Mouse (Mus musculus) right cerebral cortex, postnatal 14 days (tissue): Measurements from ENCODE around the gene Olfr622.

Source experiments
- DNase-seq: peaks from one replicate; pipeline ENCODE4 v3.0.0; 2022

Olfr622 gene

DNA sequence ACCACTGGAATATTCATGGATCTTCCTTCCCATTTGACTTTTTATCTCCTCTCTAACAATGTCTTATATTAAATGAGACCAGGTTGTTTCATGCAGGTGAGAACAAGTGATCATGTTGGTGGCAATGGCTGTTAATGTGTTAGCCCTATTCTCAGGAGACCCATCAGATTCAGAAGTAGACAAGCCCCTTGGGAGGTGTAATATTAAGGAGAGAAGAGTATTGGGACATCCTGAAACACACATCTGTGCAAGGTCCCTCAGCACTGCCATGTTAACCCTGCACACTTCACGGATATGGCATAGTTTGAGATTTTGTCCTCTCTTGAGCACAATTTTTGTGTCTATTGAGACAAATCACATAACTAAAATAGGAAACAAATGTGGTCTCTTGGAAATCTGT lies at the start of gene Olfr622:
TSS of gene Olfr622 (minus strand) at position 101 of the 400 bp plus-strand sequence.
- DNase-seq = no peak

DNA sequence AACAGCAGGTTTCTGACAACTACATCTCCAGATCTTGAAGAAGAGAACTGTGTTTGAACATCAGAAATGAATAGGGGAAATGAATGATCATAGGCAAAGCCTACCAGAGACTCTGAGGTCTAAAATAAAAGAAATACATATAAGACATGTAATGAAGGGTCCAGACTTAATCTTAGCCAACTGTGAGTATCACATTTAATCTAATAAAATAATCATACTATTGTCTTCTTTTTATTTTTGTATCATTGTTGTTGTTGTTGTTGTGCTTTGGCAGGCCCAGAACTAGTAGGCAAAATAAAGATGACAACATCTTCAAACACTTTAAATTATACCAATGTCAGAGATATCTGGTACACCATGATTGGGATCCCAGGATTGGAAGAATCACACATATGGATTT lies 39.9 kb upstream of the Olfr622 start, which contains the start of gene Olfr625-ps1:
TSS of gene Olfr625-ps1 (plus strand) at position 301 of the 400 bp plus-strand sequence.
- no peak for DNase-seq

DNA sequence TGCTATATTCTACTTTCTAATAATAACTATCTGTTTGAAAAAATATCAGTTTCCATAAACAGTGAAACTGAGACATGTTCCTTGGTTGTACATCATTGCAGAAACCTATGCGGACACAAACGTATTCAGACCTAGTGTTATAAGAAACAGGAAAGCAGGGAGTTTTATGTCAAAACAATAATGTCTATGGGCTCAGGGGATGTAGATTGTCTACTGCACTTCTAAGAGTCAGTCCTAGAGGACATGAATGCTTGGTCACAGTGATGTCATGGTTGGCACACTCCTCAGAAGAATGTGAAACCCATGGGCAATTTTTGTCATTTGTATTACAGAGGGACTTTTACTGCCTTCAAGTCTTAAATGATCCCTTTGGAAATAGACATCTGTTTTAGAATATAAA lies 28.6 kb upstream of the Olfr622 start, which contains the start of gene Olfr624:
TSS of gene Olfr624 (minus strand) at position 101 of the 400 bp plus-strand sequence.
- no peak for DNase-seq

DNA sequence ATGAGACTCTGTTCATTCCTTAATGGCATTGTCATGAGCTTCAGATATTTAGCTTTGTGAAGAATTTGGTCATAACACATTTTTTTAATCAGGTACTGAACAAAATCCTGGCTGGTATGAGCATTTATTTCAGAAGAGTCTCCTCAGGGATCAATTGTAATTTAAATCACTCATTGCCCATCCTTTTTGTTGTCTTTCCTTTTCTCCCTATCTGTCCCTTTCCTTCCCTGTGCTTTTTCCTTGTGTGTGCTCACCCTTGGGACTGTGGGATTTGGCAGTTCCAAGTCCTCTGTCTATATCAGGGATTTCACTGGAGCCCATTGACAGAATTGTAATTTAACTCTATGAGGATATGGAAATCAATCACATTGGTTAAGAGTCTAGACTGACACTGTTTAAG lies 21.1 kb upstream of the Olfr622 start, which contains the start of gene Olfr623:
TSS of gene Olfr623 (minus strand) at position 101 of the 400 bp plus-strand sequence.
- no peak for DNase-seq

DNA sequence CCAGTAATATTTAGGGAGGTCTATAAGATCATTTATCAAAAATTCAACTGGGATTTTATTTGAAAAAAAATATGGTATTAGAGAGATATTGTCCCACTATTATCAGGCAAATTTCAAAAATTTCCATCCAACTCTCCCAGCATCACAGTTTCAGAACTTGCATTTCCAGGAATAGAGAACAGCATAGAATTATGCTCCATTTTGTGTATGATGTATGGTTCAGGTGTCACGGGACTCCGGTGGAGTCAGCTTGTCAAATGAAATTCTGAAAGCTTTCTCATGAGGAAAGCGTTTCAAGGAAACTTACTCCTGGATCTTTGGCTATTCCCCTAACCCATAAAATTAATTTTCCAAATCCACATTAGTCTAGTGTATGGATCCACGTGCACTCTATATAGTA lies 1.6 kb upstream of the Olfr622 start:
- no peak for DNase-seq

DNA sequence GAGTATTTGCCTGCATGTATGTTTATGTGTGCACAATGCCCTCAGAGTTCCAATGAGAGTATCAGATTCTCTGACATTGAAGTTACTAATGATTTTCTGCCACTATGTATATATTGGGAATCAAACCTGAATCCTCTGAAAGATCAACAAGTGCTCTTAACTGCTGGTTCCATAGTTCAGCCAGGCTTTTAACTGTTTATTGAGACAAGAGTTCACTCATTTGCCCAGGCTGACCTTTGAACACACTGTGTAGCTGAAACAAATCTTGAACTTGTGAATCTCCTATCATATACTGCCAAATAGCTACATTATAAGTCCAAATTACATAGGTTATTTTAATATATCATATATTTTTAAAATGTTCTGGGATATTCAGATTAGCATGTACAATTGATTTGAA lies 5.7 kb downstream of the Olfr622 start:
- DNase-seq = no peak

DNA sequence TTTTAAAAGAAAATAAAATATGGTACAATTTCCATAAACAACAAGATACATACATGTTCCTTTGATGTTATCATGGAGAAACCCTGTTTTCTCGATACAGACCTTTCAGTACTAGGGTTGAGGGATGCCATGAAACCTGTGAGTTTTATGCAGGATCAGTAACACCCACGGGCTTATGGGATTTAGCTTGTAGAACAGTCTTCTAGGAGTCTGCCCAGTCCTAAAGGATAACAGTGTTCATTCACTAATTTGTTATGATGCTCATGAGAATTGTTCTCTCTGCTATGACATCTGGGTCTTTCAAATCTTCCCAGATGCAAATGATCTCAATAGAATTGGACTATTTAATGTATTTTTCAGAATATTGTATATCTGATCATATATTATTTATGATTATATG lies 30.1 kb downstream of the Olfr622 start, which contains the start of gene Olfr620:
TSS of gene Olfr620 (minus strand) at position 101 of the 400 bp plus-strand sequence.
- DNase-seq = no peak

DNA sequence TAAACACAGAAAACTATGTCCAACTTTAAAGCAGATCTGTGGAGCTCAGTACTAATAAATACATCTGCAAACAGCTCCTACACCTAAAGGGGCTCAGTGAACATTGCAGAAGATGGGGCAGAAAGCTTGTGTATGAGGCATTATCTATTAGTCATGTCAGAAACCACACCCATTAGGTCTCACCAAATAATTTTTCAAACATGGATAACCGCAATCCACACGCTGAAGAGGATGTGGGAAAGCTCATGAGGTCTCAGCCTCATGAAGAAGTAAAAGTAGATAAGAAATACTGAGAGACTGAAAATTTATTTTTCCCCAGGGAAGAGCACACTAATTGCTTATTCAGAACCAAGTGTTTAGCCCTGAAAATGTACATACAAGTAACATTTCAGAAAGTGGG lies 35.1 kb downstream of the Olfr622 start:
- DNase-seq = no peak

DNA sequence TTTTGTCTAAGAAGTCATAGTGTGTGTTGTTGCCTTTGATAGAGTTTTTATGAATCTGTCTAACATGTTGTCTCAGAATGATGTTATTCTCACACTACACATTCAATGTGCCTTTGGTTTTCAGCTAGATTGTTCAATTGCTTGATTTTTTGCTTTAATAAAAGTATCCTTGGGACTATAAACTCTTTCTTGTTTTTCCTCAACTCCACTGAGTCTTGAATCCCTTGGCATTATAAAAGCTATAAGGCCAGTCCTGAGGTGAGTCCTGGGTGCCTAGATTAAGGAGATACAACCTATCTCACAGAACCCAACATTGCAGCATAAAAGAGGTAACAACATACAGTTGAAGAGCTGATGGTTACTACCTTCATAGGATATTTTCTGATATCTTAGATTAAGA lies 42.2 kb downstream of the Olfr622 start, which contains the start of gene Olfr619:
TSS of gene Olfr619 (plus strand) at position 301 of the 400 bp plus-strand sequence.
- DNase-seq = no peak

DNA sequence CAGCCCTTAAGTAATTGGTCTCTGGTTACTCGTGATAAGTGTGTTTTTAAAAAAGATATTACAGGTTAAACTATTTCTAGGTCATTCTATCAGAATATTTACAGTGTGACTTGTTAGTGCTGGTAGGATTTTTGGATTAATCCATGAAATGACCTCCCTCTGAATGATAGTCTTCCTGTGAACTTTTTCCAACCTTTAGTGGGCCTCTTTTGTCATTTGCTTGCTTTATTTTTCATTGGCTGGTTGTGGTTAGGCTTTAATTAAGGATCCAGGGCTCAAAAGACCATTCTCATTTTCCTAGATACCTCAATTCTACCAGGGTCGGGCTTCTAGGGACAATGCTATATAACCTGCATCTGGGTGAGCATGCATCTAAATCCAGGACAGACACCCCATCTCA lies 52.7 kb downstream of the Olfr622 start, which contains the start of gene Olfr618:
TSS of gene Olfr618 (plus strand) at position 301 of the 400 bp plus-strand sequence.
- DNase-seq = no peak
